ENCODE assay signal across 8 mouse cellular contexts in the genomic region with DNA sequence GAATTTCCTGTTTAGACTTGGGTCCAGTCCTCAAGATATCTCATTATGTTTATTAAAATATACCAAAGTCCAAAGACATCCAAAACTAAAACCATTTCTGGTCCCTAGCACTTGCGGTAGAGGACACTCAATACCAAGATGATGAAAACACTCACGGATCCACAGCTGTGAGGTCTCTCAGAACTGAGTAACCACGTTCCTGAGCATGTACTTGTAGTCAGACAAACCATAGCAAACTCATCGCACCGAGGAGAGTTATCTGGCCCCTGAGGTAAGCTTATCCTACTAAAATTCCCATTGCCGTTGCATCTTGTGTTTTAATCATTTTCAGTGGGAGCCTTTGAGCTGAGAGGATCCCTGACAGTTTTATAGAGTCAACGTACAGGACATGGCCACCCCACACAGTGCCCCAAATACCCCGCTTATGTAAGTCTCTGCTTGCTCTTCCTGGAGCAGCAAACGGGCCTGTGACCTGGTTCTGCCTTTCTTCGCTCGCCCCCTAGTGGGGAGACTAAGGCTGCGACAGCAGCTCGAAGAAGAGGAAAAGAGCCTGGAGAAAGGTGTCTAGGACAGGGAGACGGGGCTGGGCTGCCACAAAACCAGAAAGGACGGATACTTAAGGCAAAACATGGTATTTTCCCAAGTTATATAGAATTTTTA.
A peak's percentile ranks its signal among the peaks of the same experiment; 100 is the strongest.
DNase-seq lines count a peak whose midpoint lies in the region; ATAC-seq lines count a peak whose summit lies in the region.

No protein-coding gene starts in this region.

- H3K9ac ChIP-seq in hindbrain, embryonic 15.5 days: no peak overlapping the region

- peak; percentile 80 for ATAC-seq in hindbrain, embryonic 15.5 days (ENCODE audit: low FRiP score, low read depth)
- peak; percentile 90 for ATAC-seq in megakaryocyte progenitor cell, adult 5-6 weeks (replicated peaks; ENCODE audit: poor library complexity)

- H3K27me3 ChIP-seq in hindbrain, embryonic 15.5 days: no peaks in the 10 kb centered on the region

- no peaks in the 10 kb centered on the region for H3K36me3 ChIP-seq in hindbrain, embryonic 15.5 days

- no peak overlapping the region for H3K4me3 ChIP-seq in hindbrain, embryonic 15.5 days

- H3K9me3 ChIP-seq in hindbrain, embryonic 15.5 days: no peaks in the 10 kb centered on the region

- 29% methylated on average over 15 of the region's 15 CpGs for WGBS in hindbrain, embryonic 15.5 days

- H3K4me2 ChIP-seq in hindbrain, embryonic 15.5 days: no peak overlapping the region

- peak; percentile 86 for DNase-seq in MN1 (ENCODE audit: low spot score)
- DNase-seq in cerebellum, adult 11-12 months: peak; percentile 84
- DNase-seq in forelimb bud, embryonic 11.5 days (ENCODE audit: low read depth, low spot score): peak; percentile 90
- DNase-seq in layer of hippocampus, postnatal 36 days: peak; percentile 83 to 85
- DNase-seq in right cerebral cortex, postnatal 10 days (ENCODE audit: low spot score in 2 of 2): peak; percentile 90 to 92
- peak; percentile 80 to 87 for DNase-seq in urinary bladder, postnatal 4 days (ENCODE audit: low spot score in 2 of 2)

- no peak overlapping the region for H3K27ac ChIP-seq in hindbrain, embryonic 15.5 days (replicated peaks)

- H3K4me1 ChIP-seq in hindbrain, embryonic 15.5 days (replicated peaks): peaks cover 6% of the 10 kb centered on the region; the same call in 1 of the 2 replicates
